Mouse (Mus musculus) cortical plate, adult 2 months (tissue): ENCODE results near the gene Wapl. TPM values are rescaled to one million over a fixed set of nuclear protein-coding genes. Genes with fewer than 3 reads are reported as not detected.

ENCODE experiments used
- H3K27ac ChIP-seq: fragments of 200-500 bp; 2 replicates; pipeline ENCODE4 v1.5.1; 2012; ENCODE audit warnings: low read length, control low read depth, inconsistent platforms; ENCODE audit not compliant: insufficient read depth
- H3K4me1 ChIP-seq: fragments of 200-500 bp; 2 replicates; pipeline ENCODE4 v1.6.1; 2011; ENCODE audit warnings: low read length; ENCODE audit not compliant: control insufficient read depth, insufficient read depth
- H3K4me3 ChIP-seq: fragments of 200-500 bp; 2 replicates; pipeline ENCODE4 v1.5.1; 2011; ENCODE audit warnings: mild to moderate bottlenecking, low read length, control low read depth; ENCODE audit not compliant: insufficient read depth
- CTCF ChIP-seq: fragments of 200-500 bp; IDR thresholded peaks from 2 replicates; pipeline ENCODE4 v1.5.1; 2011; ENCODE audit warnings: mild to moderate bottlenecking, control low read depth, low read length; ENCODE audit not compliant: insufficient read depth; ENCODE audit errors: extremely low read depth
- POLR2A ChIP-seq: fragments of 200-500 bp; IDR thresholded peaks from 2 replicates; pipeline ENCODE4 v1.6.1; 2011; ENCODE audit warnings: mild to moderate bottlenecking, low read length, control low read depth; ENCODE audit not compliant: insufficient read depth; ENCODE audit errors: extremely low read depth
- polyA plus RNA-seq: library from polyadenylated mRNA; depleted of rRNA; stranded (reverse); fragments of >200 nt; gene quantifications from 2 replicates; pipeline ENCODE4 v1.2.3, GENCODE M21; 2012

Wapl gene
- polyA plus RNA-seq, 1 experiment, result 16.0 TPM

- TF ChIP-seq POLR2A (no peak), CTCF (no peak)
- Histone ChIP-seq H3K4me1 (no peaks in the 10 kb centered on the region), H3K4me3 (peak overlapping the region; percentile 40; the same call in 1 of the 2 replicates), H3K27ac (no peak overlapping the region)
Observed at GRCm38 (mm10) chr14:34660788-34661591, 12.7 kb upstream of the Wapl start.

- peak overlapping the region; percentile 40 for H3K4me3 ChIP-seq
- TF ChIP-seq POLR2A, result no peak
- no peak for TF ChIP-seq CTCF
- no peaks in the 10 kb centered on the region for H3K4me1 ChIP-seq
- no peak overlapping the region for H3K27ac ChIP-seq
Observed at GRCm38 (mm10) chr14:34661621-34662477, 11.9 kb upstream of the Wapl start.

- H3K4me3 ChIP-seq, result peak overlapping the region; percentile 40; the same call in 1 of the 2 replicates
- TF ChIP-seq POLR2A (no peak), CTCF (no peak)
- no peak overlapping the region for H3K27ac ChIP-seq
- no peaks in the 10 kb centered on the region for H3K4me1 ChIP-seq
Observed at GRCm38 (mm10) chr14:34662478-34662826, 11.3 kb upstream of the Wapl start.

GRCm38 (mm10) chr14:34663381-34663780, 10.3 kb upstream of the Wapl start:
- H3K4me3 ChIP-seq, result no peak overlapping the region
- H3K4me1 ChIP-seq, result no peaks in the 10 kb centered on the region
- TF ChIP-seq POLR2A (no peak), CTCF (no peak)
- no peak overlapping the region for H3K27ac ChIP-seq

- TF ChIP-seq CTCF (no peak), POLR2A (no peak)
- Histone ChIP-seq H3K27ac (no peak overlapping the region), H3K4me1 (no peaks in the 10 kb centered on the region), H3K4me3 (no peak overlapping the region)
Observed at GRCm38 (mm10) chr14:34669082-34669481, 4.6 kb upstream of the Wapl start.

GRCm38 (mm10) chr14:34670256-34670655, 3.5 kb upstream of the Wapl start:
- TF ChIP-seq CTCF, result no peak
- TF ChIP-seq POLR2A, result no peak

GRCm38 (mm10) chr14:34674229-34674791, 582 bp downstream of the Wapl start:
- Histone ChIP-seq H3K4me3 (peak overlapping the region; percentile 74), H3K4me1 (no peaks in the 10 kb centered on the region; the same call in 1 of the 2 replicates), H3K27ac (peak overlapping the region; percentile 63; the same call in 1 of the 2 replicates)
- TF ChIP-seq CTCF (no peak), POLR2A (no peak)

More at GRCm38 (mm10) chr14:34670256-34670655, 3.5 kb upstream of the Wapl start:
- Histone ChIP-seq H3K27ac (no peak overlapping the region), H3K4me1 (no peaks in the 10 kb centered on the region; the same call in 1 of the 2 replicates), H3K4me3 (no peak overlapping the region)

GRCm38 (mm10) chr14:34674932-34675331, 1.2 kb downstream of the Wapl start:
- Histone ChIP-seq H3K4me1 (no peaks in the 10 kb centered on the region; the same call in 1 of the 2 replicates), H3K4me3 (peak overlapping the region; percentile 74), H3K27ac (no peak overlapping the region)
- TF ChIP-seq CTCF (no peak), POLR2A (no peak)

GRCm38 (mm10) chr14:34675347-34675865, 1.7 kb downstream of the Wapl start:
- Histone ChIP-seq H3K4me3 (peak overlapping the region; percentile 74; the same call in 1 of the 2 replicates), H3K4me1 (no peaks in the 10 kb centered on the region; the same call in 1 of the 2 replicates), H3K27ac (no peak overlapping the region)
- TF ChIP-seq CTCF (no peak), POLR2A (no peak)
